Mouse (Mus musculus): ENCODE measurements around the gene Tm6sf2. TPM values are rescaled to one million over a fixed set of nuclear protein-coding genes. Genes with fewer than 3 reads are reported as not detected.
A peak's percentile ranks its signal among the peaks of the same experiment; 100 is the strongest.

The Tm6sf2 gene
- polyA plus RNA-seq, 1 experiment from 2014 or later = 0.68 TPM

- ATAC-seq = 0 out of 2 replicates have a peak, but pooled peaks have one; percentile 35
- Histone ChIP-seq H3K27ac (no peak overlapping the region), H3K9me3 (replicated peaks) (no peaks in the 10 kb centered on the region), H3K27me3 (replicated peaks) (peaks cover 80% of the 10 kb centered on the region), H3K9ac (no peak overlapping the region), H3K4me2 (no peak overlapping the region), H3K4me1 (0 out of 2 replicates have a peak, but pooled peaks cover 4% of the 10 kb centered on the region), H3K36me3 (no peaks in the 10 kb centered on the region), H3K4me3 (no peak overlapping the region)
- 46% methylated on average over 2 of the region's 2 CpGs for WGBS (ENCODE audit: insufficient replicate concordance)
Measured at GRCm38 (mm10) chr8:70122863-70123262, 50.1 kb downstream of the Tm6sf2 start.

GRCm38 (mm10) chr8:70124992-70125391 lies 52.3 kb downstream of the Tm6sf2 start:
- peaks cover 9% of the 10 kb centered on the region for H3K4me1 ChIP-seq
- 46% methylated on average over 8 of the region's 8 CpGs for WGBS (ENCODE audit: insufficient replicate concordance)
- H3K36me3 ChIP-seq = no peaks in the 10 kb centered on the region
- H3K9me3 ChIP-seq (replicated peaks) = no peaks in the 10 kb centered on the region
- ATAC-seq = no peak
- H3K4me2 ChIP-seq = no peak overlapping the region
- H3K9ac ChIP-seq = no peak overlapping the region
- H3K4me3 ChIP-seq = no peak overlapping the region
- no peak overlapping the region for H3K27ac ChIP-seq
- H3K27me3 ChIP-seq (replicated peaks) = peaks cover 59% of the 10 kb centered on the region

- WGBS (ENCODE audit: insufficient replicate concordance) = 60% methylated on average over 3 of the region's 3 CpGs
- ATAC-seq = no peak
- Histone ChIP-seq H3K4me2 (no peak overlapping the region), H3K4me3 (no peak overlapping the region), H3K9ac (no peak overlapping the region), H3K27ac (no peak overlapping the region), H3K4me1 (peaks cover 30% of the 10 kb centered on the region), H3K27me3 (replicated peaks) (peaks cover 27% of the 10 kb centered on the region), H3K9me3 (replicated peaks) (no peaks in the 10 kb centered on the region), H3K36me3 (peaks cover 13% of the 10 kb centered on the region)
Measured at GRCm38 (mm10) chr8:70128435-70128834, 55.7 kb downstream of the Tm6sf2 start.

GRCm38 (mm10) chr8:70129309-70129952 lies 56.7 kb downstream of the Tm6sf2 start:
- WGBS (ENCODE audit: insufficient replicate concordance) = 66% methylated on average over 9 of the region's 9 CpGs

More at GRCm38 (mm10) chr8:70129309-70129952, 56.7 kb downstream of the Tm6sf2 start:
- Histone ChIP-seq H3K4me1 (peaks cover 40% of the 10 kb centered on the region), H3K27me3 (replicated peaks) (peaks cover 17% of the 10 kb centered on the region), H3K36me3 (peaks cover 23% of the 10 kb centered on the region), H3K9me3 (replicated peaks) (no peaks in the 10 kb centered on the region), H3K4me2 (no peak overlapping the region), H3K9ac (no peak overlapping the region), H3K4me3 (no peak overlapping the region), H3K27ac (no peak overlapping the region)
- no peak for ATAC-seq

Small RNA genes within 50 kb of the gene (microRNA-seq; reads per million reads assigned to microRNA genes)
- not detected for gene Mir7066

Other genes with a start within 250 kb of the Tm6sf2 start
- 3.1 and 3.2 TPM in 2 replicates for gene Pbx4, start 240.4 kb upstream of the Tm6sf2 start, polyA plus RNA-seq (2016; fragmentation: Nextera tagmentation; extraction: Ambion mirVana)
- 0.14 and 0.33 TPM in 2 replicates for gene Cilp2, start 185.2 kb upstream of the Tm6sf2 start, polyA plus RNA-seq (2016; fragmentation: Nextera tagmentation; extraction: Ambion mirVana)
- gene Tssk6, start 170.7 kb upstream of the Tm6sf2 start, polyA plus RNA-seq (2016; fragmentation: Nextera tagmentation; extraction: Ambion mirVana) = 3.8 and 4.5 TPM in 2 replicates
- 121 and 122 TPM in 2 replicates for gene Ndufa13, start 170.4 kb upstream of the Tm6sf2 start, polyA plus RNA-seq (2016; fragmentation: Nextera tagmentation; extraction: Ambion mirVana)
- gene Yjefn3, start 170.2 kb upstream of the Tm6sf2 start, polyA plus RNA-seq (2016; fragmentation: Nextera tagmentation; extraction: Ambion mirVana) = 0.74 and 0.86 TPM in 2 replicates
- 60.2 and 62.6 TPM in 2 replicates for gene Gatad2a, start 76.5 kb upstream of the Tm6sf2 start, polyA plus RNA-seq (2016; fragmentation: Nextera tagmentation; extraction: Ambion mirVana)
- gene Mau2, start 30.2 kb upstream of the Tm6sf2 start, polyA plus RNA-seq (2016; fragmentation: Nextera tagmentation; extraction: Ambion mirVana) = 35.4 and 36.2 TPM in 2 replicates
- 25.1 and 26.2 TPM in 2 replicates for gene Sugp1, start 30.1 kb upstream of the Tm6sf2 start, polyA plus RNA-seq (2016; fragmentation: Nextera tagmentation; extraction: Ambion mirVana)
- gene Hapln4, start 10.5 kb downstream of the Tm6sf2 start, polyA plus RNA-seq (2016; fragmentation: Nextera tagmentation; extraction: Ambion mirVana) = 0.12 and 0.26 TPM in 2 replicates
- gene Ncan, start 47.9 kb downstream of the Tm6sf2 start, polyA plus RNA-seq (2016; fragmentation: Nextera tagmentation; extraction: Ambion mirVana) = not detected in 2 replicates
- gene Nr2c2ap, start 58.4 kb downstream of the Tm6sf2 start, polyA plus RNA-seq (2016; fragmentation: Nextera tagmentation; extraction: Ambion mirVana) = 30.9 and 33.0 TPM in 2 replicates
- 9.6 and 9.8 TPM in 2 replicates for gene Rfxank, start 66.2 kb downstream of the Tm6sf2 start, polyA plus RNA-seq (2016; fragmentation: Nextera tagmentation; extraction: Ambion mirVana)
- 25.1 and 28.8 TPM in 2 replicates for gene Borcs8, start 66.6 kb downstream of the Tm6sf2 start, polyA plus RNA-seq (2016; fragmentation: Nextera tagmentation; extraction: Ambion mirVana)
- gene Mef2b, start 66.8 kb downstream of the Tm6sf2 start, polyA plus RNA-seq (2016; fragmentation: Nextera tagmentation; extraction: Ambion mirVana) = 0.23 and 0.36 TPM in 2 replicates
- 37.7 and 39.4 TPM in 2 replicates for gene Tmem161a, start 99.4 kb downstream of the Tm6sf2 start, polyA plus RNA-seq (2016; fragmentation: Nextera tagmentation; extraction: Ambion mirVana)
- 6.6 and 8.5 TPM in 2 replicates for gene Slc25a42, start 139.4 kb downstream of the Tm6sf2 start, polyA plus RNA-seq (2016; fragmentation: Nextera tagmentation; extraction: Ambion mirVana)
- gene Sugp2, start 161.3 kb downstream of the Tm6sf2 start, polyA plus RNA-seq (2016; fragmentation: Nextera tagmentation; extraction: Ambion mirVana) = 24.4 and 24.7 TPM in 2 replicates
- 23.9 and 24.8 TPM in 2 replicates for gene Armc6, start 161.5 kb downstream of the Tm6sf2 start, polyA plus RNA-seq (2016; fragmentation: Nextera tagmentation; extraction: Ambion mirVana)
- 19.6 and 21.4 TPM in 2 replicates for gene Homer3, start 209.9 kb downstream of the Tm6sf2 start, polyA plus RNA-seq (2016; fragmentation: Nextera tagmentation; extraction: Ambion mirVana)
- 37.0 and 40.0 TPM in 2 replicates for gene Ddx49, start 229.6 kb downstream of the Tm6sf2 start, polyA plus RNA-seq (2016; fragmentation: Nextera tagmentation; extraction: Ambion mirVana)
- gene Cope, start 229.6 kb downstream of the Tm6sf2 start, polyA plus RNA-seq (2016; fragmentation: Nextera tagmentation; extraction: Ambion mirVana) = 205 and 212 TPM in 2 replicates
- 0.45 and 0.63 TPM in 2 replicates for gene Cers1, start 242.9 kb downstream of the Tm6sf2 start, polyA plus RNA-seq (2016; fragmentation: Nextera tagmentation; extraction: Ambion mirVana)

Measured in liver, embryonic 12.5 days (tissue).